Mouse (Mus musculus) bone marrow, adult 2 months (tissue): ENCODE results near the gene Lrig2. TPM values are rescaled to one million over a fixed set of nuclear protein-coding genes. Genes with fewer than 3 reads are reported as not detected.

Experiments used
- H3K27ac ChIP-seq: fragments of 200-500 bp; 2 replicates; pipeline ENCODE4 v1.5.1; 2012; ENCODE audit warnings: low read depth, mild to moderate bottlenecking, control low read depth, inconsistent platforms, low read length; ENCODE audit not compliant: control insufficient read depth, poor library complexity, insufficient read depth
- H3K4me1 ChIP-seq: fragments of 200-500 bp; 2 replicates; pipeline ENCODE4 v1.6.1; 2011; ENCODE audit warnings: low read length; ENCODE audit not compliant: control insufficient read depth, insufficient read depth
- H3K4me3 ChIP-seq: fragments of 200-500 bp; replicated peaks from 2 replicates; pipeline ENCODE3; 2011; ENCODE audit warnings: mild to moderate bottlenecking, low read depth, low read length, control low read depth; ENCODE audit not compliant: control insufficient read depth
- CTCF ChIP-seq: fragments of 200-500 bp; IDR thresholded peaks from 2 replicates; pipeline ENCODE4 v1.5.1; 2011; ENCODE audit warnings: low read length, control low read depth; ENCODE audit not compliant: control insufficient read depth, insufficient read depth
- POLR2A ChIP-seq: fragments of 200-500 bp; IDR thresholded peaks from 2 replicates; pipeline ENCODE4 v1.6.1; 2011; ENCODE audit warnings: low read depth, mild to moderate bottlenecking, control low read depth, low read length, borderline replicate concordance; ENCODE audit not compliant: control insufficient read depth
- WGBS: fragments of 180-500 bp; shearing (Covaris S2); methylation state at CpG from one replicate; pipeline ENCODE4 v1.1.7; 2018; 5-methylcytosine and 5-hydroxymethylcytosine counted together
- polyA plus RNA-seq: library from polyadenylated mRNA; stranded (reverse); fragments of >200 nt; gene quantifications from 2 replicates; pipeline ENCODE4 v1.2.4, GENCODE M21; 2011; ENCODE audit warnings: low replicate concordance; ENCODE audit not compliant: missing spikeins, insufficient read depth, insufficient read length

Lrig2 gene
- polyA plus RNA-seq, 1 experiment = 6.0 TPM

DNA sequence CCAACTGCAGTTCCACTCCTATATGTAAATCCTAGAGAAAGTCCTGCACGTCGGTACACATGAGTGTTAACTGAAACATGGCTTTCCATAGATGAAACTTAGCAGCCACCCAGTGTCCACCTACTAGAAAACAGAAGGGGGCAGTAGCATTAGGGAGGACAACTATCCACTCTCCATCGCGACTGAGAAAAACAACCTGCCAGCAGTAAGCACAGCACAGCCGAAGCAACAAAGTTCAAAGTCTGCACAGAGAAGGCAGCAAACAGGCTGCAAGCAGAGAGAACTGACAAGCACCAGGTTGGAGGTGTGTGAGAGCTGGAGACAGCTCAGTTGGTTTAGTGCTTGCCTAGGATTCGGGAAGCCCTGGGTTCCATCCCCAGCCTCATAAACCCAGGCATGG, 7.2 kb upstream of the Lrig2 start:
- WGBS = 81% methylated on average over 6 of the region's 6 CpGs
- Histone ChIP-seq H3K4me1 (peaks cover 3% of the 10 kb centered on the region), H3K4me3 (no peak overlapping the region), H3K27ac (no peak overlapping the region)
- no peak for TF ChIP-seq CTCF
- no peak for TF ChIP-seq POLR2A

DNA sequence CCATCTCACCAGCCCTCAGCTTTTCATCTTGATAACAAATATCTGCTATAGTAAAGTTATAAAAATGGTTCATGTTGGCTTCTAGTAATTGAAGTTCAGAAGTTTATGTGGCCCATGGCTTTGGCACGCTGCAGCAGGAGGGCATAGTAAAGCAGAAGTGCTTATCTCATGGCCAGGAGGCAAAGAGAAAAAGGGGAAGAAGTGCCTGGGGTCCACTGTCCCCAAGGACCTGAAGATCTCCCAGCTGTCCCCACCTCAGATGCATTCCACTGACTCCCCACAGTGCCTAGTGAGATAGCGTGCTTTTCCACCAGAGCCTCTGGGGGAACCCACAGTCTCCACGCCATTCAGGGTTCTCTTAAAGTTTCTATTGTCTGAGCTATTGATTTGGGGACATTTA, 6.7 kb upstream of the Lrig2 start:
- Histone ChIP-seq H3K4me1 (peaks cover 3% of the 10 kb centered on the region), H3K27ac (no peak overlapping the region), H3K4me3 (no peak overlapping the region)
- TF ChIP-seq CTCF = no peak
- no peak for TF ChIP-seq POLR2A
- 11% methylated on average over 3 of the region's 3 CpGs for WGBS

DNA sequence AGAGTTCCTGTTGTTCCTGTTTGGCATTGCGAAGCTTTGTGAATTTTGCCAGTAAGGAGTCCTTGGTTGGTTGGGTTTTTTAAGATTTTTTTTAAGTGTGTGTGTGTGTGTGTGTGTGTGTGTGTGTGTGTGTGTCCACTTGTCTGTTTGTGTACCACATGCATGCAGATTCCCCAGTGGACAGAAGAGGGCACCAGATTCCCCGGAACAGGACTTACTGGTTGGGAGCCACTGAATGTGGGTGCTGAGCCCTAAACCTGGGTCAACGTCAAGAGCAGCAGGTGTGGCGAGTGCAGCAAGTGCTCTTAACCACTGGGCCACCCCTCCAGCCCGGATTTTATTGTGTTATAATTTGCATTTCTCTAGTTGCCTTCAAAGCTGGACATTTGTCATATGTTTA, 5.4 kb upstream of the Lrig2 start:
- Histone ChIP-seq H3K4me1 (peaks cover 3% of the 10 kb centered on the region), H3K27ac (no peak overlapping the region), H3K4me3 (no peak overlapping the region)
- TF ChIP-seq POLR2A (no peak), CTCF (peak; percentile 34; the same call in 1 of the 2 replicates)
- 85% methylated on average over 5 of the region's 5 CpGs for WGBS

DNA sequence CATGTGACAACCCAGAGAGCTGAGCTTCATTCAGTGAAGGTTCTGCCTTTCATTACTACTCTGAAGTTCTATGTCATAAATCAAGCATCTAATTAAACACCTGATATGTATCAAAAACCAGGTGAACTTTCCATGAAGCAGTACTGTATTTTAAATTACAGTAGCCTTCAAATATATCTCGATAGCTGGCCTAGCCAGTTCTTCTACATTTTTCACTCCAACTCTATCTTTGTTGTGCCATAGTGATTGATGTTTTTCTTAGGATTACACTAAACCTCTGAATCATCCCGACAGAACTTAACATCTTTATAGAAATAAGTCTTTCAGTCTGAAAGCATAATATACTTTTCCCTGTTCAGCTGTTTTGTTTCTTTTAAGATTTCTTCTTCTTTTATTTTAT, 2.8 kb upstream of the Lrig2 start:
- 86% methylated on average over 2 of the region's 2 CpGs for WGBS
- Histone ChIP-seq H3K4me3 (no peak overlapping the region), H3K27ac (no peak overlapping the region), H3K4me1 (peaks cover 3% of the 10 kb centered on the region)
- no peak for TF ChIP-seq CTCF
- TF ChIP-seq POLR2A = no peak

DNA sequence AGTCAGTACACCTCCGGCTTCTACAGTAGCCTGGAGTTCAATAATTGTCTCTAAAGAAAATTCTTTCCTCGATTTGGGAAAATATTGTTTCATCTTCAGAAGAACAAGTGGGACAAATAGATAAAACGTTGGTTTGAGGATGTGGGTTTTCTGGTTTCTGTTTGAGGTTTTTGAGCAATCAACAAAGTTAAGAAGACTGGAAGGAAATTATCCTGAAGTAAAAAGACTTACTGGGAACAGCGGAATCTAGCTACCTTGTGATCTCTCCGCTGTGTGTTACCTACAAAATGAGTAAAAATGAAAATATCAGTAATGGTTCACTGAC, 668 bp upstream of the Lrig2 start:
- TF ChIP-seq POLR2A (no peak), CTCF (no peak)
- H3K27ac ChIP-seq = peak overlapping the region; percentile 61
- WGBS = 1% methylated on average over 5 of the region's 5 CpGs
- H3K4me1 ChIP-seq = no peaks in the 10 kb centered on the region; the same call in 1 of the 2 replicates
- H3K4me3 ChIP-seq = peak overlapping the region; percentile 71

DNA sequence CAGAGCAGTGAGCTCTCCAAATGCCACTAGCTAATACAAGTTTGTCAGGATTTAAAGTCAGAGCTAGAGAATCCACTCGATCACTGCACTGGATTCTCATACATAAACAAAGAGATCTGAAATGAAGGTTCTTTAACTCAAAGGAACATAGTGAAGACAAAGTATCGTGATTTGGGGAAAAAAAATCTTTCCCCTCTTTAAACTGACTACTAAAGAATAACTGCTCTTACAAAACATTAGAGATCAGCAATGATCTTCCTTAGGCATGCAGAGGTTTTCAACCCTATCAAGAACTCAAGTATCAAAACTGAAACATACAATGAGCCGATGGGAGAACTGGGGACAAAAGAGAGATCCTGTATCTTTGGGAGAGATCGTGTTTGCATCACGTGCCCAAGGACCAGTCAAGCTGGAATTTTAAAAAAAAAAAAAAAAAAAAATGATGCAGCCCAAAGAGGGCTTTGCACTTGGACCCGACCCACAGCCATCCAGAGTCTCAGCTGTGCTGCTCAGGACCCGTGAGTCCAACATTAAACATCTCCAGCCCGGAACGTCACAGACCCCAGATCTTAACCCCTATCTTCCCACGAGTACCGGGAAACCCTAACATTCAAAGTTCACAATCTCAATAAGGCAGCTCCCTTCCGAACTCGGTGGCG, 818 bp downstream of the Lrig2 start:
- WGBS = 1% methylated on average over 14 of the region's 14 CpGs
- TF ChIP-seq CTCF (no peak), POLR2A (no peak)
- Histone ChIP-seq H3K27ac (peak overlapping the region; percentile 96), H3K4me1 (no peaks in the 10 kb centered on the region; the same call in 1 of the 2 replicates), H3K4me3 (peak overlapping the region; percentile 91)

DNA sequence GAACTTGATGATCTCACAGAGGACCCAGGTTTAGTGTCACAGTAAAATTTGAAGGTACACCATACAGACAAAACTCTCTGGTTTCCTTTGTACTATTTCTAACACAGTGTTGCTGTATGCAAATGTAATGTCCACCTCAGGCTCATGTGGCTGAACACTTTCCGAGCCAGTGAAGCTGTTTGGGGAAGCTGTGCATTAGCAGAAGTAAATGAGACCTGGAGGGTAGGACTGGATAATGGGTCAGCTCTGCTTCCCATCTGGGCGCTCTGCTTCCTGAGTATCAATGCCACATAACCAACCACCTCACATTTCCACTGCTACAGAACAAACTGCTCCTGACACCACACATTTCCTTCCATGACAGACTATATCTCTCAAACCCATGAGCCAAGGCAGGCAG, 10.1 kb downstream of the Lrig2 start:
- WGBS = 16% methylated on average over 2 of the region's 2 CpGs

DNA sequence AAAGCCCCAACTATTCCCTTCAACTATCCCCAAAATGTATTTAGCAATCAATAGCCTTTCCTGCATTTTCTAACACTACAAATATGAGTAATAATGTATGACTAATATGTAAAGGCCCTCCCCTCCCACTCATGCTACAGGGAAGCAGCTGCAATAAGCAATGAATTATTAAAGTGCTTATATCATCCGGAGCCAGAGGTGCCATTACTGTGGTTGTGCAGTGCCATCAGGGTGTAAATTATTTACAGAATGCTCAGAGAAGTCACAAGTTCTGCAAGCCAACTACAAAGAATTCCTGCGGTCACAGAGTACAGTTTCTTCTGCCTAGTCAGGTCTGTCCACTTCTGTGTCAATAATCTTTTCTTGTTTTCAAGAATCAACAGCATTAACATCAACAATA, 10.8 kb downstream of the Lrig2 start:
- Histone ChIP-seq H3K27ac (no peak overlapping the region), H3K4me1 (peaks cover 3% of the 10 kb centered on the region), H3K4me3 (no peak overlapping the region)
- no peak for TF ChIP-seq CTCF
- no peak for TF ChIP-seq POLR2A
- 71% methylated on average over 2 of the region's 2 CpGs for WGBS

More for the DNA sequence above, 10.1 kb downstream of the Lrig2 start:
- Histone ChIP-seq H3K27ac (no peak overlapping the region), H3K4me3 (no peak overlapping the region), H3K4me1 (peaks cover 3% of the 10 kb centered on the region)
- no peak for TF ChIP-seq CTCF
- TF ChIP-seq POLR2A = no peak

DNA sequence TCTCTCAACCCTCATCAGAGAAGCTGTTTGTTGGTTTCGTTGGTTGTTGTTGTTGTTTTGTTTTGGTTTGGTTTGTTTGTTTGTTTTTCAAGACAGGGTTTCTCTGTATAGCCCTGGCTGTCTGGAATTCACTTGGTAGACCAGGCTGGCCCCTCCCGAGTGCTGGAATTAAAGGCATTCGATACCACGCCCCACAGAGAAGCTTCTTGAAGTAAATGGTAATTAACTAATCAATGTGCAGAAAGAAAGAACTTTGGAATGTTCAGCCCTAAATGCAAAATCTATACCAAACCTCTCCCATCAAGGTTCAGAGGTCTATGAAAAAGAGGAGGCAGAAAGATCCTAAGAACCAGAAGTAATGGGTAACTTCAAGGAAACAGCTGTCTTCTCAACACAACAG, 15.5 kb downstream of the Lrig2 start:
- WGBS = 90% methylated on average over 4 of the region's 4 CpGs
- Histone ChIP-seq H3K27ac (no peak overlapping the region), H3K4me3 (no peak overlapping the region), H3K4me1 (no peaks in the 10 kb centered on the region; the same call in 1 of the 2 replicates)
- TF ChIP-seq POLR2A = no peak
- TF ChIP-seq CTCF = no peak
